Mouse (Mus musculus) splenic B cell, adult 2 months (primary cell): Measurements from ENCODE around the gene Sirt2.

Experiments used
- DNase-seq: peaks from one replicate; pipeline ENCODE4 v3.0.0-alpha.2; 2011; ENCODE audit warnings: low read depth, low spot score
- H3K27me3 ChIP-seq: 2 replicates; pipeline ENCODE4 v1.6.1; 2012; ENCODE audit warnings: mild to moderate bottlenecking, low read length, moderate library complexity, mixed read lengths; ENCODE audit not compliant: control insufficient read depth, poor library complexity, insufficient read depth, severe bottlenecking
- H3K36me3 ChIP-seq: 2 replicates; pipeline ENCODE4 v1.6.1; 2012; ENCODE audit warnings: mild to moderate bottlenecking, low read length, moderate library complexity, mixed read lengths; ENCODE audit not compliant: control insufficient read depth, poor library complexity, insufficient read depth, severe bottlenecking

The Sirt2 gene

GRCm38 (mm10) chr7:28811640-28812275, 45.2 kb downstream of the Sirt2 start:
- DNase-seq: no peak
- Histone ChIP-seq H3K36me3 (peaks cover 19% of the 10 kb centered on the region), H3K27me3 (no peaks in the 10 kb centered on the region)

DNA sequence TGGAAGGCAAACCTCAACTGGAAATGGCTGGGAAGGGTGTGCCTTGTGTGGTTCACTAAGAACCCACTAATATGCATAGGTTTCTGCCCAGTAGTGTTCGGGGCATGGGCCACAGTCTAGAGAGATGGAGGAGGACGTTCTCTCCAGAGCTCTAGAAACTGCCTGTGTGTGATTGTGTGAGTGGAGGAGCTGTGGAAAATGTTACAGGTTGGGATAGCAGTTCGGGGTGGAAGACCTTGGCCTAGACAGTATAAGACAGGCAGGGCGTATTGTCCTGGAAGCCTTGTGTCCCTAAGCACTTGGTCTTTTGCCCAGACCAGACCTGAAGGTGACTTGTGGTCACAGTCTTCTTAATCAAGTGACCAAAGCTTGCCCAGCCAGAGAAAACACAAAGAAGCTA, 45.9 kb downstream of the Sirt2 start:
- Histone ChIP-seq H3K36me3 (peaks cover 19% of the 10 kb centered on the region), H3K27me3 (no peaks in the 10 kb centered on the region)
- DNase-seq: no peak

- DNase-seq: no peak
- no peaks in the 10 kb centered on the region for H3K27me3 ChIP-seq
Observed at GRCm38 (mm10) chr7:28812949-28813348, 46.4 kb downstream of the Sirt2 start.

GRCm38 (mm10) chr7:28814306-28815034, 47.9 kb downstream of the Sirt2 start:
- DNase-seq: no peak
- peaks cover 21% of the 10 kb centered on the region for H3K36me3 ChIP-seq
- no peaks in the 10 kb centered on the region for H3K27me3 ChIP-seq

More at GRCm38 (mm10) chr7:28812949-28813348, 46.4 kb downstream of the Sirt2 start:
- peaks cover 20% of the 10 kb centered on the region for H3K36me3 ChIP-seq

DNA sequence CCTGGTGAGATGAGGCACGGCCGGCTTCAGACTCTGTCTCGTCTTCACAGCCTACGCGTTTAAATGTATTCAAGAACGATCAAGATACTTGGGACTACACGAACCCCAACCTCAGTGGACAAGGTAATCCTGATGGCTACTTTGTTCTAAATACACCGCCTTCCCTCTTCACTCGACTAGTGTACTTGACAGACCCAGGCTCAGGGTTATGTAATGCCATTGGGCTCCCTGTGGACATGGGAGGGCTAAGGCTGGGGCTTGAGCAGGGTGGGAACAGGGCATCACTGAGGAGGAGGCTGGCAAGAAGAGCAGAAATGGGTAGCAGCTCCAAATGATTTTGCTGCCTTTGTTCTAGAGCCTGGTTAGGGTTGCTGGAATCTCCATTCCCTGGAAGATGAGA, 48.7 kb downstream of the Sirt2 start:
- no peaks in the 10 kb centered on the region for H3K27me3 ChIP-seq
- DNase-seq: no peak
- peaks cover 23% of the 10 kb centered on the region for H3K36me3 ChIP-seq

GRCm38 (mm10) chr7:28816201-28816600, 49.7 kb downstream of the Sirt2 start:
- Histone ChIP-seq H3K27me3 (no peaks in the 10 kb centered on the region), H3K36me3 (peaks cover 28% of the 10 kb centered on the region)
- DNase-seq: peak; percentile 82

DNA sequence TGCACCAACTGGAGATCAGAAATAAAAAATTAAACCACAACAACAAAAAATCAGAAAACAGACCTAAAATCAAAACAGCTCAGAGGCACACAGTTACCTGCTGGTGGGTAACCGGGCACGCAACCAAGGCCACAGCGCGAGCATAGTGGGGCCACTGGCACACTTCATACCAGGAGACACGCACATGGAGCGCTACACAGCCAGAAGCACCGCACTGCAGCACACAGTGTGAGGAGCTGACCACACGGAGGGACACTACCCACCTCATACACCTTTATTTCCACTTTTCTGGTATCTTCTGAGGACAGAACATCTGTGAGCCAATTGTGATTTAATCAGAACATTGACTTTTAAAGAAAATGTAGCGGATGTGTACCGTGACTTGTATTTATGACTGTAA, 50.4 kb downstream of the Sirt2 start:
- Histone ChIP-seq H3K27me3 (no peaks in the 10 kb centered on the region), H3K36me3 (peaks cover 32% of the 10 kb centered on the region)
- DNase-seq: no peak

DNA sequence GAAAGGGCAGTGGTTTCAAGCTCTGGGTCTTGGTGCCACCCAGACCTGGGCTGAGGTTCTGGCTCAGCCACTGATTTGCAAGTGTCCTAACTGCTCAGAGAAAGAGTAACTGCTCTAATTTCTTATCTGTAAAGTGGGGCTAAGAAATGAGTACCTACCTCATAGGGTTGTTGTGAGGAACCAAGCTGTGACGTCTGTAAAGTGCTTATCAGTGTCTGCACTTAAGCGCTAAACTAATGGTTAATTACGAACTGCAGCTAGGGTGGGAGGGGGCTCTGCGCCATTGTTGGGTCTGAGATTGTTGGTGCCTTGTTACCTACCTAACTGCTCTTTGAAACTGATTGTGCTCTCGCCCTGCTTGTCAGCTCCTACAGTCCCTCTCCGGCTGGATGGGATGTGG, 51.0 kb downstream of the Sirt2 start:
- DNase-seq: no peak

GRCm38 (mm10) chr7:28817957-28818356, 51.4 kb downstream of the Sirt2 start:
- Histone ChIP-seq H3K36me3 (peaks cover 32% of the 10 kb centered on the region), H3K27me3 (no peaks in the 10 kb centered on the region)
- no peak for DNase-seq

More for the DNA sequence above, 51.0 kb downstream of the Sirt2 start:
- peaks cover 32% of the 10 kb centered on the region for H3K36me3 ChIP-seq
- no peaks in the 10 kb centered on the region for H3K27me3 ChIP-seq

GRCm38 (mm10) chr7:28818436-28818835, 51.9 kb downstream of the Sirt2 start:
- DNase-seq: no peak
- H3K36me3 ChIP-seq: peaks cover 29% of the 10 kb centered on the region
- no peaks in the 10 kb centered on the region for H3K27me3 ChIP-seq

DNA sequence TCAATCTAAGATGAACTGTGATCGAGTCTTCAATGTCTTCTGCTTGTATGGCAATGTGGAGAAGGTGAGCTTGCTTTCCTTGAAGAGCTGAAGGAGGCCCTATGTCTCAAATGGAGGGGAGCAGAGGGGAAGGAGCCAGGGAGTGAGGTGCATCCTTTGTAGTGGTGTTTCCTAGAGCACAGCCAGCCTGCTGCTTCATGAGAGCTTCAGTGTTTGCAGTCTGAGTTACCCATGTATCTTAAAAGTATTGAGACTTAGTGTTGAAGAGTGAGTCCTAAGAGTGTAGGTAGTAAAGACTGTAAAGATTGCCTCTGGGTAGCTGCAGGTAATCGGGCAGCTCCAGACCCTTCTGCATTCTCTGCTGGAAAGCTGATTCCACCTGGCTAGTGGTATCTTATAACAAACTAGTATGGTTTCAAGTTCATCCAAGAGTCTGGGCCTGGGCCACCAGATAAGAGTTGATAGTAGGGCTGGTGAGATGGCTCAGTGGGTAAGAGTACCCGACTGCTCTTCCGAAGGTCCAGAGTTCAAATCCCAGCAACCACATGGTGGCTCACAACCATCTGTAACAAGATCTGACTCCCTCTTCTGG, 52.4 kb downstream of the Sirt2 start:
- peaks cover 25% of the 10 kb centered on the region for H3K36me3 ChIP-seq
- DNase-seq: no peak

GRCm38 (mm10) chr7:28819571-28819970, 53.0 kb downstream of the Sirt2 start:
- H3K27me3 ChIP-seq: no peaks in the 10 kb centered on the region
- peaks cover 21% of the 10 kb centered on the region for H3K36me3 ChIP-seq
- no peak for DNase-seq

More for the DNA sequence above, 52.4 kb downstream of the Sirt2 start:
- no peaks in the 10 kb centered on the region for H3K27me3 ChIP-seq

GRCm38 (mm10) chr7:28820358-28821260, 54.1 kb downstream of the Sirt2 start:
- no peak for DNase-seq
- H3K27me3 ChIP-seq: no peaks in the 10 kb centered on the region
- H3K36me3 ChIP-seq: peaks cover 16% of the 10 kb centered on the region

GRCm38 (mm10) chr7:28821261-28821831, 54.8 kb downstream of the Sirt2 start:
- H3K36me3 ChIP-seq: peaks cover 15% of the 10 kb centered on the region
- no peaks in the 10 kb centered on the region for H3K27me3 ChIP-seq
- DNase-seq: peak; percentile 42
